Mouse (Mus musculus) embryonic facial prominence, embryonic 13.5 days (tissue): ENCODE measurements at regions not wholly inside any gene's neighbourhood (a gene's known extent, or its start where the extent isn't known, plus 50 kb on each side); places are given as distances from the start of the nearest gene placed in this dataset.
A peak's percentile ranks its signal among the peaks of the same experiment; 100 is the strongest.

Source experiments
- ATAC-seq: fragments of 200-750 bp; cut with Nextera tagmentation; 2 replicates; pipeline ENCODE4 v1.8.0; 2017; ENCODE audit warnings: low read depth; ENCODE audit not compliant: insufficient number of reproducible peaks, insufficient read depth, low FRiP score, low TSS enrichment
- H3K27ac ChIP-seq: fragments of 300-500 bp; sonication (generic); 2 replicates; pipeline ENCODE4 v1.5.1; 2015; ENCODE audit warnings: moderate library complexity, mild to moderate bottlenecking, inconsistent platforms
- H3K27me3 ChIP-seq: fragments of 300-500 bp; sonication (generic); 2 replicates; pipeline ENCODE4 v1.6.1; 2015; ENCODE audit warnings: mild to moderate bottlenecking, inconsistent platforms
- H3K36me3 ChIP-seq: fragments of 300-500 bp; sonication (generic); 2 replicates; pipeline ENCODE4 v1.6.1; 2015; ENCODE audit warnings: mild to moderate bottlenecking, inconsistent platforms
- H3K4me1 ChIP-seq: fragments of 300-500 bp; sonication (generic); 2 replicates; pipeline ENCODE4 v1.6.1; 2015; ENCODE audit warnings: inconsistent platforms
- H3K4me2 ChIP-seq: fragments of 300-500 bp; sonication (generic); 2 replicates; pipeline ENCODE4 v1.6.1; 2015; ENCODE audit warnings: moderate library complexity, mild to moderate bottlenecking, inconsistent platforms
- H3K4me3 ChIP-seq: fragments of 300-500 bp; sonication (generic); 2 replicates; pipeline ENCODE4 v1.5.1; 2015; ENCODE audit warnings: mild to moderate bottlenecking, inconsistent platforms
- H3K9ac ChIP-seq: fragments of 300-500 bp; sonication (generic); 2 replicates; pipeline ENCODE4 v1.6.1; 2015; ENCODE audit warnings: mild to moderate bottlenecking, inconsistent platforms
- H3K9me3 ChIP-seq: fragments of 300-500 bp; sonication (generic); 2 replicates; pipeline ENCODE4 v1.6.1; 2016; ENCODE audit warnings: inconsistent platforms
- WGBS: fragments of 180-500 bp; shearing (Covaris S2); methylation state at CpG from one replicate; pipeline ENCODE4 v1.1.7; 2015; ENCODE audit warnings: mixed read lengths; 5-methylcytosine and 5-hydroxymethylcytosine counted together

- Histone ChIP-seq H3K36me3 (no peaks in the 10 kb centered on the region), H3K4me3 (no peak overlapping the region), H3K9me3 (no peaks in the 10 kb centered on the region), H3K27me3 (peaks cover 4% of the 10 kb centered on the region; the same call in 1 of the 2 replicates), H3K9ac (no peak overlapping the region), H3K4me2 (no peak overlapping the region), H3K27ac (no peak overlapping the region), H3K4me1 (no peaks in the 10 kb centered on the region)
- ATAC-seq: no peak
- 98% methylated on average over 1 of the region's 1 CpGs for WGBS
Observed at GRCm38 (mm10) chr13:39278101-39278500, 317.4 kb upstream of the Slc35b3 start.

DNA sequence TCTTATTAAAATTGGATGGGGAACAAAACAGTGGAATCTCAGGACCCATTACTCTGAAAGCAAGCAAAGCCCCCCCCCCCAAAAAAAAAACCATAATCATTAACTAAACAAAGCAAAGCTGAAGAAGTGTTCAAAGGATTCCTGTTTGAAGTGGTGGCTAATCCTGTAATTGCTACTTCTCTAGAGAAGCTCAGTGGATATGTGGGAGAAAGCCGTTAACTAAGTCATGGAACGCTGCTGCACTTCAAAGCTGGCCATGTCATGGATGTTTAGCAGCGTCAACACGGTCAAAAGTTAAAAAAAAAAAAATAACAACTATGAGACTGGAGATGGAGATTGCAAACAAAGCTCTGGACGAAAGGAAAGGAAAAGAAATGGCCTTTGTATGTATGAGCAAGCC is 305.3 kb upstream of the Slc35b3 start:
- Histone ChIP-seq H3K9me3 (no peaks in the 10 kb centered on the region), H3K4me3 (no peak overlapping the region), H3K4me2 (no peak overlapping the region), H3K27me3 (peaks cover 17% of the 10 kb centered on the region; the same call in 1 of the 2 replicates), H3K9ac (no peak overlapping the region), H3K4me1 (0 out of 2 replicates have a peak, but pooled peaks cover 3% of the 10 kb centered on the region), H3K27ac (no peak overlapping the region), H3K36me3 (no peaks in the 10 kb centered on the region)
- WGBS: 24% methylated on average over 5 of the region's 5 CpGs
- no peak for ATAC-seq

DNA sequence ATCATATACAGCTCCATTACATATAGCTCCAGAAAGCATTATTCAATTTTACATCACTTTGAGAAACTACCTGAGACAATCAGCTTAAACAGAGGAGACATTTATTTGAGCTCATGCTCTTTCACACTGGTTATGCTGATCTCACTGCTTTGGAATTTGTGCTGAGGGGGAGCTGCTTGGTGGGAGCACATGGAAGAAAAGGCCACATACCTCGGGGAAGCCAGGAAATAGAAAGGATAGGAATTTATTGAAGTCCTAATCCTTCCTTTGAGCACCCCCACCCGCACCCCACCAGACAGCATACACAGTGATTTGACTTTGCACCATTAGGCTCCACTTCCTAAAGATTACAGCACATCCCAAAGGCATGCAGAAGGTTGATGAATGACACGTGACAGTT is 296.0 kb upstream of the Slc35b3 start:
- H3K4me2 ChIP-seq: no peak overlapping the region
- no peak overlapping the region for H3K27ac ChIP-seq
- WGBS: 43% methylated on average over 3 of the region's 3 CpGs
- H3K9ac ChIP-seq: no peak overlapping the region
- H3K36me3 ChIP-seq: no peaks in the 10 kb centered on the region
- no peaks in the 10 kb centered on the region for H3K9me3 ChIP-seq
- peaks cover 4% of the 10 kb centered on the region; the same call in 1 of the 2 replicates for H3K4me1 ChIP-seq
- no peak for ATAC-seq
- H3K4me3 ChIP-seq: no peak overlapping the region
- H3K27me3 ChIP-seq: no peaks in the 10 kb centered on the region

DNA sequence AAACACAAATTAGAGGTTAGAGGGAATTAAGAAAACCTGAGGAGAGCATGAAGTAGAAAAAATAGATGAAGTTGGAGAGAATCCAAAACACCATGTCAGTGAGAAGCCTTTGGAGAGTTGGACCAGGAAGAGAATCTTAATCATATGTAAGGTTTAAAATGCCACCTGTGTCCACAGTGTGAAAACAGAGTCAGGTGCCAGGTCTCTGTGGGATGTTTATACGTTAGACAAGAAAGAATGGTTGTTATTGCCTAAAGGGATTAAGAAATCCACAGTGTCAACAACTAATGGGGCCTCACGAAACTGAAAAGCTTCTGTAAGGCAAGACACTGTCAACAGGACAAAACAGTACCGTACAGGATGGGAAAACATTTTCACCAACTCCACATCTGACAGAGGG is 294.7 kb upstream of the Slc35b3 start:
- Histone ChIP-seq H3K4me2 (no peak overlapping the region), H3K4me3 (no peak overlapping the region), H3K4me1 (peaks cover 4% of the 10 kb centered on the region; the same call in 1 of the 2 replicates), H3K27ac (no peak overlapping the region), H3K9ac (no peak overlapping the region), H3K27me3 (no peaks in the 10 kb centered on the region), H3K9me3 (no peaks in the 10 kb centered on the region), H3K36me3 (no peaks in the 10 kb centered on the region)
- ATAC-seq: no peak
- 62% methylated on average over 3 of the region's 3 CpGs for WGBS

GRCm38 (mm10) chr13:39252591-39252990 is 291.9 kb upstream of the Slc35b3 start:
- H3K27ac ChIP-seq: no peak overlapping the region
- no peaks in the 10 kb centered on the region for H3K27me3 ChIP-seq
- H3K4me3 ChIP-seq: no peak overlapping the region
- ATAC-seq: no peak
- peaks cover 4% of the 10 kb centered on the region; the same call in 1 of the 2 replicates for H3K4me1 ChIP-seq
- no peaks in the 10 kb centered on the region for H3K36me3 ChIP-seq
- H3K9ac ChIP-seq: no peak overlapping the region
- H3K9me3 ChIP-seq: no peaks in the 10 kb centered on the region
- H3K4me2 ChIP-seq: no peak overlapping the region
- 86% methylated on average over 3 of the region's 3 CpGs for WGBS

- H3K27ac ChIP-seq: no peak overlapping the region
- H3K4me2 ChIP-seq: no peak overlapping the region
- no peaks in the 10 kb centered on the region for H3K36me3 ChIP-seq
- H3K4me1 ChIP-seq: peaks cover 4% of the 10 kb centered on the region; the same call in 1 of the 2 replicates
- no peaks in the 10 kb centered on the region for H3K9me3 ChIP-seq
- no peaks in the 10 kb centered on the region for H3K27me3 ChIP-seq
- H3K4me3 ChIP-seq: no peak overlapping the region
- WGBS: 56% methylated on average over 4 of the region's 4 CpGs
- ATAC-seq: no peak
- no peak overlapping the region for H3K9ac ChIP-seq
Observed at GRCm38 (mm10) chr13:39250096-39250495, 289.4 kb upstream of the Slc35b3 start.

GRCm38 (mm10) chr13:39226829-39227228 is 266.2 kb upstream of the Slc35b3 start:
- 51% methylated on average over 4 of the region's 4 CpGs for WGBS
- no peaks in the 10 kb centered on the region for H3K9me3 ChIP-seq
- no peak overlapping the region for H3K4me3 ChIP-seq
- no peak overlapping the region for H3K4me2 ChIP-seq
- H3K36me3 ChIP-seq: no peaks in the 10 kb centered on the region
- H3K27ac ChIP-seq: no peak overlapping the region
- no peak overlapping the region for H3K9ac ChIP-seq
- H3K27me3 ChIP-seq: no peaks in the 10 kb centered on the region
- ATAC-seq: no peak
- H3K4me1 ChIP-seq: no peaks in the 10 kb centered on the region

GRCm38 (mm10) chr13:39225651-39226050 is 265.0 kb upstream of the Slc35b3 start:
- no peak for ATAC-seq
- Histone ChIP-seq H3K4me2 (no peak overlapping the region), H3K9me3 (no peaks in the 10 kb centered on the region), H3K4me3 (no peak overlapping the region), H3K4me1 (no peaks in the 10 kb centered on the region), H3K27ac (no peak overlapping the region), H3K27me3 (no peaks in the 10 kb centered on the region), H3K9ac (no peak overlapping the region), H3K36me3 (no peaks in the 10 kb centered on the region)
- WGBS: 69% methylated on average over 6 of the region's 6 CpGs

- WGBS: 44% methylated on average over 8 of the region's 8 CpGs
- H3K9me3 ChIP-seq: no peaks in the 10 kb centered on the region
- H3K36me3 ChIP-seq: no peaks in the 10 kb centered on the region
- H3K27me3 ChIP-seq: no peaks in the 10 kb centered on the region
- 0 out of 2 replicates have a peak, but pooled peaks cover 3% of the 10 kb centered on the region for H3K4me1 ChIP-seq
- H3K9ac ChIP-seq: no peak overlapping the region
- no peak overlapping the region for H3K27ac ChIP-seq
- H3K4me2 ChIP-seq: no peak overlapping the region
- no peak overlapping the region for H3K4me3 ChIP-seq
- no peak for ATAC-seq
Observed at GRCm38 (mm10) chr13:39211076-39211475, 250.4 kb upstream of the Slc35b3 start.

- Histone ChIP-seq H3K4me1 (peaks cover 4% of the 10 kb centered on the region; the same call in 1 of the 2 replicates), H3K4me2 (peak overlapping the region; percentile 38), H3K36me3 (no peaks in the 10 kb centered on the region), H3K4me3 (no peak overlapping the region), H3K27ac (no peak overlapping the region), H3K27me3 (no peaks in the 10 kb centered on the region), H3K9me3 (no peaks in the 10 kb centered on the region), H3K9ac (no peak overlapping the region)
- 6% methylated on average over 2 of the region's 2 CpGs for WGBS
- ATAC-seq: peak; percentile 69; the same call in 1 of the 2 replicates
Observed at GRCm38 (mm10) chr13:39183715-39184179, 223.1 kb upstream of the Slc35b3 start.

DNA sequence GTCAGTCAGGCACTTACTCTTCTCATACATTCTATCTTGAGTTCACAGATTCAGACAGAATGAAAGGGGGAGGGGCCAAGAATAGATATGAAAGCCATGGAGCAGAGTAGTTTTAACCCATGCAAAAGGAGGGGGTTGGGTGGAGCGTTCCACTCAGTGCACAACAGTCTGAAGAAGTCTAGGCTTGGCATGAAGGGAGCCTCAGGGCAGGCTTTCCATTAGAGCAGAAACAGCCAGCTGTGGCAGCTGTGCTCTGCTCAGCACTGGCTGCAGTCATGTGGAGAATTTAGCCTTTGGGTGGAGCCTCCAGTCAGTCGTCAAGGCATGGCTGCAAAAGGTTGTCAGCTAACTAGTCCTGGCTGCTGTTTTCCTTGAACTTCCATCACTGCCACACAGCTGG is 201.3 kb upstream of the Slc35b3 start:
- 23% methylated on average over 2 of the region's 2 CpGs for WGBS
- peaks cover 6% of the 10 kb centered on the region; the same call in 1 of the 2 replicates for H3K4me1 ChIP-seq
- ATAC-seq: no peak
- H3K9ac ChIP-seq: no peak overlapping the region
- no peak overlapping the region for H3K4me3 ChIP-seq
- H3K4me2 ChIP-seq: no peak overlapping the region
- no peaks in the 10 kb centered on the region for H3K36me3 ChIP-seq
- no peaks in the 10 kb centered on the region for H3K27me3 ChIP-seq
- H3K27ac ChIP-seq: no peak overlapping the region
- H3K9me3 ChIP-seq: no peaks in the 10 kb centered on the region

GRCm38 (mm10) chr13:39127942-39128341 is 167.3 kb upstream of the Slc35b3 start:
- Histone ChIP-seq H3K4me2 (no peak overlapping the region), H3K36me3 (no peaks in the 10 kb centered on the region), H3K9me3 (no peaks in the 10 kb centered on the region), H3K4me3 (no peak overlapping the region), H3K27me3 (no peaks in the 10 kb centered on the region), H3K9ac (no peak overlapping the region), H3K4me1 (no peaks in the 10 kb centered on the region), H3K27ac (no peak overlapping the region)
- WGBS: 65% methylated on average over 1 of the region's 1 CpGs
- no peak for ATAC-seq
